Mouse (Mus musculus): Measurements from ENCODE around the gene Col5a2.
"Not testable (repeated sequence)": the region's sequence is repeated elsewhere in the genome, so short reads cannot be mapped to it uniquely, and the experiment has no call there.

The Col5a2 gene

GRCm38 (mm10) chr1:45429145-45429544 is 73.9 kb downstream of the Col5a2 start:
- DNase-seq (ENCODE audit: low read depth, low spot score) = not testable (repeated sequence)

GRCm38 (mm10) chr1:45423915-45424314 is 79.2 kb downstream of the Col5a2 start:
- no peak for DNase-seq (ENCODE audit: low read depth, low spot score)

- DNase-seq (ENCODE audit: low read depth, low spot score) = no peak
These were observed 82.5 kb downstream of the Col5a2 start for GRCm38 (mm10) chr1:45420554-45420953.

GRCm38 (mm10) chr1:45419858-45420257 is 83.2 kb downstream of the Col5a2 start:
- no peak for DNase-seq (ENCODE audit: low read depth, low spot score)

GRCm38 (mm10) chr1:45381866-45382265 is 121.2 kb downstream of the Col5a2 start:
- DNase-seq (ENCODE audit: low read depth, low spot score) = no peak

- no peak for DNase-seq (ENCODE audit: low read depth, low spot score)
These were observed 122.9 kb downstream of the Col5a2 start for GRCm38 (mm10) chr1:45379992-45380690.

- DNase-seq (ENCODE audit: low read depth, low spot score) = no peak
These were observed 137.7 kb downstream of the Col5a2 start for GRCm38 (mm10) chr1:45365427-45365826.

GRCm38 (mm10) chr1:45363274-45363673 is 139.8 kb downstream of the Col5a2 start:
- no peak for DNase-seq (ENCODE audit: low read depth, low spot score)

GRCm38 (mm10) chr1:45359673-45360072 is 143.4 kb downstream of the Col5a2 start:
- DNase-seq (ENCODE audit: low read depth, low spot score) = no peak

GRCm38 (mm10) chr1:45359147-45359546 is 143.9 kb downstream of the Col5a2 start:
- no peak for DNase-seq (ENCODE audit: low read depth, low spot score)

- DNase-seq (ENCODE audit: low read depth, low spot score) = no peak
These were observed 145.1 kb downstream of the Col5a2 start for GRCm38 (mm10) chr1:45358020-45358419.

GRCm38 (mm10) chr1:45355944-45356343 is 147.1 kb downstream of the Col5a2 start:
- DNase-seq (ENCODE audit: low read depth, low spot score) = peak; percentile 7

GRCm38 (mm10) chr1:45329149-45329548 is 173.9 kb downstream of the Col5a2 start:
- no peak for DNase-seq (ENCODE audit: low read depth, low spot score)
